Mouse (Mus musculus): ENCODE measurements around the gene Mus81. TPM values are rescaled to one million over a fixed set of nuclear protein-coding genes. Genes with fewer than 3 reads are reported as not detected.

Mus81 gene
- polyA plus RNA-seq, 1 experiment: 29.8 TPM

- no peaks in the 10 kb centered on the region for H3K27me3 ChIP-seq (replicated peaks; ENCODE audit: control insufficient read depth, insufficient read depth, low read length)
- DNase-seq: peak; percentile 63
- TF ChIP-seq POLR2A (IDR thresholded peaks at IDR 0.05; ENCODE audit: low read depth, low read length) (no peak), CTCF (conservative IDR thresholded peaks at IDR 0.05; ENCODE audit: insufficient read depth, insufficient read length, low read depth, low read length) (no peak)
- 72% methylated on average over 7 of the region's 7 CpGs for whole genome bisulfite sequencing
- peaks cover 2% of the 10 kb centered on the region; the same call in 1 of the 2 replicates for H3K4me1 ChIP-seq (ENCODE audit: control insufficient read depth, insufficient read depth, low read length)
- H3K36me3 ChIP-seq (ENCODE audit: control insufficient read depth, insufficient read depth, low read length): 0 out of 2 replicates have a peak, but pooled peaks cover 1% of the 10 kb centered on the region
- H3K4me3 ChIP-seq (ENCODE audit: insufficient read depth, low read depth, low read length): no peak overlapping the region
- H3K27ac ChIP-seq (ENCODE audit: insufficient read depth, low read depth, low read length): no peak overlapping the region
Measured at GRCm38 (mm10) chr19:5459019-5459418, 29.2 kb downstream of the Mus81 start.

GRCm38 (mm10) chr19:5457746-5458442 is 30.3 kb downstream of the Mus81 start, which contains the start of gene Ccdc85b:
TSS of gene Ccdc85b (minus strand) at chr19:5457894.
- DNase-seq: no peak
- H3K4me3 ChIP-seq (ENCODE audit: insufficient read depth, low read depth, low read length): peak within 1 kb of the TSS; percentile 61
- H3K27ac ChIP-seq (ENCODE audit: insufficient read depth, low read depth, low read length): peak within 1 kb of the TSS; percentile 84
- 0 out of 2 replicates have a peak, but pooled peaks cover 1% of the 10 kb centered on the region for H3K36me3 ChIP-seq (ENCODE audit: control insufficient read depth, insufficient read depth, low read length)
- no peak for TF ChIP-seq POLR2A (IDR thresholded peaks at IDR 0.05; ENCODE audit: low read depth, low read length)
- TF ChIP-seq CTCF (conservative IDR thresholded peaks at IDR 0.05; ENCODE audit: insufficient read depth, insufficient read length, low read depth, low read length): no peak
- no peaks in the 10 kb centered on the region for H3K27me3 ChIP-seq (replicated peaks; ENCODE audit: control insufficient read depth, insufficient read depth, low read length)
- H3K4me1 ChIP-seq (ENCODE audit: control insufficient read depth, insufficient read depth, low read length): peaks cover 2% of the 10 kb centered on the region; the same call in 1 of the 2 replicates
- 8% methylated on average over 14 of the region's 14 CpGs for WGBS

- WGBS: under 1% methylated on average over 70 of the region's 70 CpGs
- peak; percentile 98 for DNase-seq
- H3K36me3 ChIP-seq (ENCODE audit: control insufficient read depth, insufficient read depth, low read length): 0 out of 2 replicates have a peak, but pooled peaks cover 1% of the 10 kb centered on the region
- peak overlapping the region; percentile 84 for H3K27ac ChIP-seq (ENCODE audit: insufficient read depth, low read depth, low read length)
- peaks cover 2% of the 10 kb centered on the region; the same call in 1 of the 2 replicates for H3K4me1 ChIP-seq (ENCODE audit: control insufficient read depth, insufficient read depth, low read length)
- H3K27me3 ChIP-seq (replicated peaks; ENCODE audit: control insufficient read depth, insufficient read depth, low read length): no peaks in the 10 kb centered on the region
- TF ChIP-seq CTCF (conservative IDR thresholded peaks at IDR 0.05; ENCODE audit: insufficient read depth, insufficient read length, low read depth, low read length) (no peak), POLR2A (IDR thresholded peaks at IDR 0.05; ENCODE audit: low read depth, low read length) (peak; percentile 90)
- H3K4me3 ChIP-seq (ENCODE audit: insufficient read depth, low read depth, low read length): peak overlapping the region; percentile 61
Measured at GRCm38 (mm10) chr19:5456922-5457745, 31.1 kb downstream of the Mus81 start.

- peaks cover 2% of the 10 kb centered on the region; the same call in 1 of the 2 replicates for H3K4me1 ChIP-seq (ENCODE audit: control insufficient read depth, insufficient read depth, low read length)
- TF ChIP-seq CTCF (conservative IDR thresholded peaks at IDR 0.05; ENCODE audit: insufficient read depth, insufficient read length, low read depth, low read length): no peak
- no peak for TF ChIP-seq POLR2A (IDR thresholded peaks at IDR 0.05; ENCODE audit: low read depth, low read length)
- peak; percentile 65 for DNase-seq
- peak overlapping the region; percentile 84 for H3K27ac ChIP-seq (ENCODE audit: insufficient read depth, low read depth, low read length)
- H3K4me3 ChIP-seq (ENCODE audit: insufficient read depth, low read depth, low read length): peak overlapping the region; percentile 61
- no peaks in the 10 kb centered on the region for H3K27me3 ChIP-seq (replicated peaks; ENCODE audit: control insufficient read depth, insufficient read depth, low read length)
- WGBS: 7% methylated on average over 26 of the region's 26 CpGs
- H3K36me3 ChIP-seq (ENCODE audit: control insufficient read depth, insufficient read depth, low read length): 0 out of 2 replicates have a peak, but pooled peaks cover 1% of the 10 kb centered on the region
Measured at GRCm38 (mm10) chr19:5456241-5456921, 31.8 kb downstream of the Mus81 start.

- no peaks in the 10 kb centered on the region; the same call in 1 of the 2 replicates for H3K4me1 ChIP-seq (ENCODE audit: control insufficient read depth, insufficient read depth, low read length)
- peak overlapping the region; percentile 37 for H3K27ac ChIP-seq (ENCODE audit: insufficient read depth, low read depth, low read length)
- H3K27me3 ChIP-seq (replicated peaks; ENCODE audit: control insufficient read depth, insufficient read depth, low read length): no peaks in the 10 kb centered on the region
- no peak for TF ChIP-seq CTCF (conservative IDR thresholded peaks at IDR 0.05; ENCODE audit: insufficient read depth, insufficient read length, low read depth, low read length)
- TF ChIP-seq POLR2A (IDR thresholded peaks at IDR 0.05; ENCODE audit: low read depth, low read length): no peak
- 0 out of 2 replicates have a peak, but pooled peaks cover 1% of the 10 kb centered on the region for H3K36me3 ChIP-seq (ENCODE audit: control insufficient read depth, insufficient read depth, low read length)
- peak overlapping the region; percentile 47 for H3K4me3 ChIP-seq (ENCODE audit: insufficient read depth, low read depth, low read length)
- 67% methylated on average over 8 of the region's 8 CpGs for WGBS
- no peak for DNase-seq
Measured at GRCm38 (mm10) chr19:5455568-5455967, 32.6 kb downstream of the Mus81 start.

- Histone ChIP-seq H3K27me3 (replicated peaks; ENCODE audit: control insufficient read depth, insufficient read depth, low read length) (no peaks in the 10 kb centered on the region), H3K27ac (ENCODE audit: insufficient read depth, low read depth, low read length) (no peak overlapping the region; the same call in 1 of the 2 replicates), H3K4me3 (ENCODE audit: insufficient read depth, low read depth, low read length) (no peak overlapping the region), H3K4me1 (ENCODE audit: control insufficient read depth, insufficient read depth, low read length) (no peaks in the 10 kb centered on the region; the same call in 1 of the 2 replicates), H3K36me3 (ENCODE audit: control insufficient read depth, insufficient read depth, low read length) (0 out of 2 replicates have a peak, but pooled peaks cover 1% of the 10 kb centered on the region)
- TF ChIP-seq CTCF (conservative IDR thresholded peaks at IDR 0.05; ENCODE audit: insufficient read depth, insufficient read length, low read depth, low read length): no peak
- TF ChIP-seq POLR2A (IDR thresholded peaks at IDR 0.05; ENCODE audit: low read depth, low read length): no peak
- DNase-seq: no peak
- WGBS: 70% methylated on average over 12 of the region's 12 CpGs
Measured at GRCm38 (mm10) chr19:5455037-5455436, 33.2 kb downstream of the Mus81 start.
